Mouse (Mus musculus): Measurements from ENCODE around the gene Acot13.
"Not testable (repeated sequence)": the region's sequence is repeated elsewhere in the genome, so short reads cannot be mapped to it uniquely, and the experiment has no call there.

- not testable (repeated sequence) for TF ChIP-seq CTCF (IDR thresholded peaks at IDR 0.05; ENCODE audit: extremely low read depth, insufficient read length, insufficient replicate concordance, low read depth, low read length); POLR2A (IDR thresholded peaks at IDR 0.05; ENCODE audit: low read depth, low read length)
These were observed 6.4 kb upstream of the Acot13 start for GRCm38 (mm10) chr13:24837765-24838164.
